Mouse (Mus musculus): ENCODE measurements around the gene Paqr3. TPM values are rescaled to one million over a fixed set of nuclear protein-coding genes. Genes with fewer than 3 reads are reported as not detected.

Paqr3 gene
- polyA plus RNA-seq, 1 experiment from 2014 or later, result 9.3 TPM

DNA sequence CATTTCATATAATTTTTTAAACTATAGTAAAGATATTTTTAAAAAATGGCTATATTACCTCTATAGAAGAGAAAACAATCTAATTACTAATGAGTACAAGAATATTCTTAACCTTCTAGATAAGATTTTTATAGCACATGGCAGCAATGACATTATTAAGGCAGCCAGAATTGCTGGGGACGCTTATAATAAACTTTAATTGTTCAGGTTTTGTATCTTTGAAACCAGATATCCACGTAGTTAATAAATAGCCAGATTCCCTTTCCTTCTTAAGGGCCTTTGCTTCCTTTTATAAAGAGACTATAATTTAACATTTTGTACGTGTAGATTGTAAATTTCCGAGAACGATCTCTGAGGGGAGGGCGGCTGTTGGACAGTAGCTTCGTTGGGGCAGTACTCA lies 66.1 kb downstream of the Paqr3 start:
- H3K27ac ChIP-seq (replicated peaks; ENCODE audit: low read depth, low read length), result no peak overlapping the region
- no peak for ATAC-seq (replicated peaks; ENCODE audit: insufficient number of reproducible peaks, low FRiP score, low TSS enrichment, low read depth)
- 92% methylated on average over 7 of the region's 7 CpGs for WGBS

More for the DNA sequence above, 66.1 kb downstream of the Paqr3 start:
- Histone ChIP-seq H3K27me3 (ENCODE audit: control insufficient read depth, insufficient read depth, low read length) (no peaks in the 10 kb centered on the region), H3K36me3 (replicated peaks; ENCODE audit: control insufficient read depth, insufficient read depth, low read depth, low read length) (no peaks in the 10 kb centered on the region), H3K4me1 (ENCODE audit: control insufficient read depth, insufficient read depth, low read length) (no peaks in the 10 kb centered on the region), H3K9ac (replicated peaks; ENCODE audit: low read length) (no peak overlapping the region), H3K4me2 (ENCODE audit: low read depth, low read length) (no peak overlapping the region), H3K4me3 (ENCODE audit: low read depth, low read length) (no peak overlapping the region), H3K9me3 (replicated peaks; ENCODE audit: control insufficient read depth, low read length) (no peaks in the 10 kb centered on the region)
- no peak for DNase-seq (ENCODE audit: low spot score)

Other genes starting within 250 kb of the Paqr3 start
- gene Bmp2k, start 113.9 kb downstream of the Paqr3 start, polyA plus RNA-seq (2014; fragmentation: Nextera tagmentation; extraction: Ambion mirVana), result 8.8 and 11.1 TPM in 2 replicates

Data from embryonic facial prominence, embryonic 11.5 days (tissue).